In genomic region chr17:23791079-23791357, GRCm38 (mm10) we compare ENCODE assay signal across 8 mouse cellular contexts. TPM values are rescaled to one million over a fixed set of nuclear protein-coding genes. Genes with fewer than 3 reads are reported as not detected.
DNase-seq lines count a peak whose midpoint lies in the region; ATAC-seq lines count a peak whose summit lies in the region.

No protein-coding gene starts in this region.

- peak overlapping the region; percentile 65 for H3K4me3 ChIP-seq in liver, embryonic 13.5 days (replicated peaks)

- peak; percentile 36 for DNase-seq in adrenal gland, postnatal 10 days
- no peak for DNase-seq in adrenal gland, postnatal 4 days (ENCODE audit: low spot score in 2 of 2)
- peak; percentile 20 for DNase-seq in thymus, postnatal 0 days (ENCODE audit: low spot score)
- DNase-seq in thymus, postnatal 10 days (ENCODE audit: low spot score in 2 of 2) = no peak
- DNase-seq in liver, embryonic 13.5 days = no peak
- DNase-seq in yolk sac, embryonic 10.5 days (ENCODE audit: low spot score) = no peak
- DNase-seq in B cell, adult 2 months = no peak
- DNase-seq in layer of hippocampus, adult 11-12 months (ENCODE audit: low spot score) = no peak

- H3K27ac ChIP-seq in liver, embryonic 13.5 days = peak overlapping the region; percentile 75; the same call in 1 of the 2 replicates

- H3K9me3 ChIP-seq in liver, embryonic 13.5 days (replicated peaks) = no peaks in the 10 kb centered on the region

- no peaks in the 10 kb centered on the region for H3K27me3 ChIP-seq in liver, embryonic 13.5 days

- peak overlapping the region; percentile 86 for H3K4me2 ChIP-seq in liver, embryonic 13.5 days

- H3K9ac ChIP-seq in liver, embryonic 13.5 days = peak overlapping the region; percentile 83

- WGBS in liver, embryonic 13.5 days (ENCODE audit: insufficient replicate concordance) = 50% methylated on average over 2 of the region's 2 CpGs

- H3K36me3 ChIP-seq in liver, embryonic 13.5 days = no peaks in the 10 kb centered on the region

- no peak; the same call in 1 of the 2 replicates for ATAC-seq in liver, embryonic 13.5 days (ENCODE audit: low read depth)

- H3K4me1 ChIP-seq in liver, embryonic 13.5 days (replicated peaks) = peaks cover 40% of the 10 kb centered on the region

RNA-seq across cellular contexts. Expression of gene Srrm2, which starts 0.7 kb away (rescaled TPM):
- total RNA-seq in adrenal gland, postnatal 10 days (2021) = 100 to 1,000 TPM; 365 to 601 TPM
- 100 to 1,000 TPM; 855 to 927 TPM for total RNA-seq in adrenal gland, postnatal 4 days (2021)
- 318 and 508 TPM in 2 replicates for polyA plus RNA-seq in thymus, postnatal 0 days (2015; fragmentation: Nextera tagmentation; extraction: Ambion mirVana)
- polyA plus RNA-seq in liver, embryonic 13.5 days (2015; fragmentation: Nextera tagmentation; extraction: Ambion mirVana) = 228 and 235 TPM in 2 replicates

RNA-seq across cellular contexts. Expression of gene Flywch2, which starts 5.1 kb away (rescaled TPM):
- total RNA-seq in adrenal gland, postnatal 10 days (2021) = 1 to 10 TPM; 8.0 to 9.5 TPM
- 10 to 100 TPM; 14.0 to 14.4 TPM for total RNA-seq in adrenal gland, postnatal 4 days (2021)
- 13.4 and 14.6 TPM in 2 replicates for polyA plus RNA-seq in thymus, postnatal 0 days (2015; fragmentation: Nextera tagmentation; extraction: Ambion mirVana)
- 1.3 and 1.4 TPM in 2 replicates for polyA plus RNA-seq in liver, embryonic 13.5 days (2015; fragmentation: Nextera tagmentation; extraction: Ambion mirVana)

RNA-seq across cellular contexts. Expression of gene Flywch1, which starts 19.6 kb away (rescaled TPM):
- 10 to 100 TPM; 43.9 to 49.0 TPM for total RNA-seq in adrenal gland, postnatal 10 days (2021)
- total RNA-seq in adrenal gland, postnatal 4 days (2021) = 10 to 100 TPM; 60.9 to 62.4 TPM
- polyA plus RNA-seq in thymus, postnatal 0 days (2015; fragmentation: Nextera tagmentation; extraction: Ambion mirVana) = 37.7 and 41.0 TPM in 2 replicates
- polyA plus RNA-seq in liver, embryonic 13.5 days (2015; fragmentation: Nextera tagmentation; extraction: Ambion mirVana) = 12.6 and 13.0 TPM in 2 replicates

RNA-seq across cellular contexts. Expression of gene Elob, which starts 37.9 kb away (rescaled TPM):
- total RNA-seq in adrenal gland, postnatal 10 days (2021) = 100 to 1,000 TPM; 333 to 378 TPM
- total RNA-seq in adrenal gland, postnatal 4 days (2021) = 100 to 1,000 TPM; 364 to 381 TPM
- polyA plus RNA-seq in thymus, postnatal 0 days (2015; fragmentation: Nextera tagmentation; extraction: Ambion mirVana) = 1,085 and 1,139 TPM in 2 replicates
- 535 and 572 TPM in 2 replicates for polyA plus RNA-seq in liver, embryonic 13.5 days (2015; fragmentation: Nextera tagmentation; extraction: Ambion mirVana)

RNA-seq across cellular contexts. Expression of gene Prss33, which starts 44.8 kb away (rescaled TPM):
- total RNA-seq in adrenal gland, postnatal 10 days (2021) = not detected
- total RNA-seq in adrenal gland, postnatal 4 days (2021) = not detected
- polyA plus RNA-seq in thymus, postnatal 0 days (2015; fragmentation: Nextera tagmentation; extraction: Ambion mirVana) = 0.40 and 0.48 TPM in 2 replicates
- not detected in 2 replicates for polyA plus RNA-seq in liver, embryonic 13.5 days (2015; fragmentation: Nextera tagmentation; extraction: Ambion mirVana)

Comparison
In these comparisons a context has a peak if more than half of its experiments do, and no peak if none do; other contexts are left out.
1. DNase-seq: peak in adrenal gland, postnatal 10 days (single experiment) and thymus, postnatal 0 days (single experiment); none in adrenal gland, postnatal 4 days (0 of 2), thymus, postnatal 10 days (0 of 2), liver, embryonic 13.5 days (single experiment), yolk sac, embryonic 10.5 days (single experiment), B cell, adult 2 months (0 of 2) and layer of hippocampus, adult 11-12 months (single experiment).